Mouse (Mus musculus) lung, adult 18-20 months (tissue): ENCODE measurements at regions not wholly inside any gene's neighbourhood (a gene's known extent, or its start where the extent isn't known, plus 50 kb on each side); places are given as distances from the start of the nearest gene placed in this dataset.

Source experiments
- DNase-seq, 2 experiments: peaks; one replicate each; pipeline ENCODE4 v3.0.0; 2022; ENCODE audit warnings: mixed read lengths in 2 of 2

GRCm38 (mm10) chrX:21558318-21558717 is 74.0 kb downstream of the Agtr2 start:
- no peak for DNase-seq

GRCm38 (mm10) chrX:21566669-21567068 is 82.3 kb downstream of the Agtr2 start:
- peak in 1 of 2 experiments; percentile 12 for DNase-seq

- peak in 1 of 2 experiments; percentile 37 for DNase-seq
These were observed 83.2 kb downstream of the Agtr2 start for GRCm38 (mm10) chrX:21567530-21567929.

- DNase-seq, result no peak
These were observed 83.6 kb downstream of the Agtr2 start for GRCm38 (mm10) chrX:21567971-21568370.

- DNase-seq, result no peak
These were observed 95.6 kb downstream of the Agtr2 start for GRCm38 (mm10) chrX:21579945-21580344.

- no peak for DNase-seq
These were observed 101.7 kb downstream of the Agtr2 start for GRCm38 (mm10) chrX:21586030-21586429.

- no peak for DNase-seq
These were observed 105.5 kb downstream of the Agtr2 start for GRCm38 (mm10) chrX:21589811-21590210.
